Mouse (Mus musculus): ENCODE results near the gene Gpc6.

The Gpc6 gene

DNA sequence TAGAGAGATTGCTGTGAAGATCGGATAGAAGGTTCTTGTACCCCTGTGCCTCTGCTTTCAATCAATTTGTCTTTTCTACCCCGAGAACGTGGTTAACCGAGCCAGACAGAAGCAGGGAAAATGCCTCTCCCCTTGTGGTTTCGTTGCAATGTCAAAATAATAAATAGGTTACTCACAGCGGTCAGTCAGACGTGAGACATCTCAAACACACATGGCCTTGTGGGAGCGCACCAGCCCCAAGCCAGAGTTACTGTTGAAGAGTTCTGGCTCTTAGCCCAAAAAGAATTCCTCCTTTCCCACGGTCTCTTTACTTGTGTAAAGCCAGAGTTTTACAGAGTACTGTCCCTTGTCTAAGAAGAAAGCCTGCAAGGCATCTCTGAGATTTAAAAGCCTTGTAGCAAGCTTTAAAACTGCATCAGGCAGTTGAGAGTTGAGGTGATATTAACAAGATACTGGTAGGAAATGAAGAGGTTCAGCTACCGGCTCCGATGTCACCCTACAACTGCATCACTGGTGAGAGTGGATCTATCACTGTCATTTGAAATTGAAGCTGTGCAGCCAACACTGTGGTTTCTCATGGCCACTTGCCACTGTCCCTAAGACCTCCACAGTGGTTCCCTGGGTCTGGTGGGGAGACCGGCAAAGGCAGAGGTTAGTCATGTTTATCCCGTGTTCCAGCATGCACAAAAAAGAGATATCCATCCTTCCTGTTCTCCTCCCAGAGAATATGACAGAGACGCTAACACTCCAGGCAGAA lies 916.9 kb downstream of the Gpc6 start:
- no peak for DNase-seq (ENCODE audit: low read depth, low spot score)

DNA sequence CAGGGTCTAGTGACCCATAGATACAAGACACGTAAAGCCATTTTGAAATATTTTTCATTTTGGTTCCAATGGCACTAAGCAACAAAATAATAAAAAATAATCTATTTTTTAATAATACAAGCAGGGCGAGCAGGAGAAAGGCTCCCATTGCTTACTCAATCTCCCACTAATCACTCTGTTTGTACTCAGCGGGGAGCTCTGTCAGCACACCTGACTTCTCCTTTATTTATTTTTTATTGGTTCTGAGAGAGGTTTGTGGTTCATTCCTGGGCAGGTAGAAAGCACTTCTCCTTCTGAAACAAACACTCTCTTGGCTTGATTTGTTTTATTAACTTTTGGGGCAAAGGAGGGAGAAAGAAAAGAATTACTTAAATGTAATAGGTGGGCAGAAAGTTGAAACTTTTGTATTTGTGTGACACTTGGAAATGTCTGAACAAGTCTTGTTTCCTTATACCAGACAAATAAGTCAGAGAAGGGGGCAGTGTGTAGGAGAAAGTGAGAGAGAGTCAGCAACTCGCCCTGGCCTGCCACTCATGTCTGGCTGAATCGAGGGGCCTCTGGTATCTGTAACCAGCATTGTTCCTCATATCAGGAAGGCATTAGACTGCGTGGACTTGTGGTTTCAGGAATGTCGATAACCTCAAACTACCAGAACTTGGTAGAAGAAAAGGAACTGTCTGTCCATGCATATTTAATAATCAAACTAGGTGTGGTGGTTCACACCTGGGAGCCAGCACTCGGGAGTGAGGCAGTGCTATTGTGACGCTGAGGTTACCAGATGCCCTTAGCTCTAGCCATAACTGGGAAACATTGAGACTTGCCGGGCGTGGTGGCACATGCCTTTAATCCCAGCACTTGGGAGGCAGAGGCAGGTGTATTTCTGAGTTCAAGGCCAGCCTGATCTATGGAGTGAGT lies 924.7 kb downstream of the Gpc6 start:
- DNase-seq (ENCODE audit: low read depth, low spot score): no peak

DNA sequence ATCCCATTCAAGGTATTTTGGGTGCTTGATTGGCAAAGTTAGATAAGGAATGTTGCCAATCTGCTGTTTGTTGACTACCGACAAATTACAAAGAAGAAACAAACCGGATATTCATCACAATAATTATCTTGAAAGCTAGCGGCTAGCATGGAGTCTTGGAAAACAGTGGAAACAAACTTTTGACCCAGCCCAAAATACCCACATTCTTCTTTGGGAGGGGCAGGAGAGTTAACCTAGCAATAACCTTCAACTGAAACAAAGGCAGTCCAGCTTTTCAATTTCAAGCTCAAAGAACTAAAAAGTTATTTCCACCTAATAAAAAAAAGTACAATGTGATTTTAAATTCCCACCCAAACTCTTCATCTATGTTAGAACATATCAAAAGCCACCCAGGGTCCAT lies 927.2 kb downstream of the Gpc6 start:
- no peak for DNase-seq (ENCODE audit: low read depth, low spot score)

DNA sequence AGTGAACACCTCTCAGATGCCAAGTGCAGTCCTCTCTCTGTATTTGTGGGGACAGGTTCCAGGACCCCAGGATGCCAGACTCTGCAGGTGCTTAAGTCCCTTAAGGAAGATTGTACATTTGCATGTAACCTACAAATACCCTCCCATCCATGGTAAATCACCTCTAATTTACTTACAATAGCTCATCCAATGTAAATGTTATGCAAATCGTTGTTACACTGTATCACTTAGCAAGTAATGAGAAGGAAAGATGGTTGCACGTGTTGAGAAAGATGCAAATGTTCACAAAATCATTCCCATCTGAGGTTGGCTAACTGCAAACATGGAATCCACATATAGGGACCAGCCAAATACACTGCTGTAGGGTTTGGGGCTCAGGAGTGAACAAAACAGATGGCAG lies 927.7 kb downstream of the Gpc6 start:
- no peak for DNase-seq (ENCODE audit: low read depth, low spot score)

DNA sequence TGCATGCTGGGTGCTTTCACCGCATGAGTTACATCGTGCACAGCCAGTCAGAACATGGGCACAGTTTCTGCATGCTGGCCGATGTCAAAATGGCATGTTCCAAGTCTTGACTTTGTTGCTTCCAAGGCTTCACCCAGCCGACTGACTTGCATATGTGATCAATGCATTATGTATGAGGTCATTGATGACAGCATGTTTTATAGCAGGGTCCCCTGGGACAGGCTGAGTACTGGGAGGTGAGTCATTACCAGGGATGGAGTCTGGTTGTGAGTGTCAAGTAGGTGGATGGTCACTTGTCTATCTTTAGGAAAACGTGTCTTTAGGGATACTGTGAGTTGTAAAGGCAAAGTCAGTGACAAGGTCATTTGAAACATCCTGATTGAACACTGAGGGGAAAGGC lies 929.4 kb downstream of the Gpc6 start:
- DNase-seq (ENCODE audit: low read depth, low spot score): no peak

DNA sequence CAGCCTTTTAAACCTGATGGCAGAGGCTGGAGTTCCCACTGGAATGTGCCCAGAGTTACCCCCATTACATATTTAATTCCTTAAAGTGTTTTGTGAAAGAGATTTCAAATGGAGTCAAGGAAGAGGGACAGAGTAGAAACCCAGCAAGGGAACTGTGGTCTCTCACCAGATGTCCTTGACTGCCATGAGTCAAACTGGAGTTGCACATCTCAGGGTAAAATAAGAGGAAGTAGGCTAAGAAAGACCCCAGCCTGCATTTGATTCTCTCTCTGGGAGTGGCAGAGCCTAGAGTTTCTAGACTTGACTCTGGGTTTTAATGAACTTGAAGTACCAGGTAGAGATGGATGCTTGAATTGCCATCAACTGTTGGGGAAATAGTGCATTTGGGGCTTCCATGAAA lies 946.2 kb downstream of the Gpc6 start:
- DNase-seq (ENCODE audit: low read depth, low spot score): no peak

DNA sequence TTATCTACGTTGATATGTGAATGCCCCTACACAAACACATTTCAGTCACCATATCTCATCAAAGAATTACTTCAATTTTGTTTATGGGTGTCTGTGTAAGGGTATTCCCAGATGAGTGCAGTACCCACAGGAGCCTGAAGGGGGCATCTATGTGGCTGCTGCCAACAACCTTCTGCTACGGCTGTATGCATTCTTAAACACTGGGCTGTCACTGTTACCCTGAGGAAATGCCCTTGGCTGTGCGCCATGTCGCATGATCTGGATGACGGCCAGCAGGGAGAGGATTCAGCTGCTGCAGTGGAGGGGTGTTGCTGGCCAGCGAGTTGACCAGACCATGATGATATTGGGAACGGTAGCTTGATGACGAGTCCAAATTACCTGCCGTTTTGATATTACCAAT lies 954.2 kb downstream of the Gpc6 start:
- DNase-seq (ENCODE audit: low read depth, low spot score): no peak

DNA sequence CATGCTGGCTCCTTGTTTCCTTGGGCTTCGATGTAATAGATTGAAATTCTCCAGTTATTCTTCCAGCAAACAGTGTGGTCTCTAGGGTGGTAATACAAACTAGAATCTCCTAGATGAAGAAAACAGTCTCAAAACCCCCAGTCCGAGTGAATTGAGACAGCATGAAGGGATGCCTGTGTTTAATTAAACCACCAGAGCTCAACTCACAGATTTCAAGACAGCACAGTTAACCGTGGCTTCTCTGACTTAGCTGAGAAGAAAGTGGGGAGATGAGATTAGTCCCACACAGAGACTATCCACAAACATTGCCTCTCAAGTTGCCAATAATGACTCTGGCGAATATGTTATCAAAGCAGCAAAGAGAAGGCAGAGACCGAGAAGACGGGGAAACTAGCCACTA lies 956.0 kb downstream of the Gpc6 start:
- DNase-seq (ENCODE audit: low read depth, low spot score): no peak

DNA sequence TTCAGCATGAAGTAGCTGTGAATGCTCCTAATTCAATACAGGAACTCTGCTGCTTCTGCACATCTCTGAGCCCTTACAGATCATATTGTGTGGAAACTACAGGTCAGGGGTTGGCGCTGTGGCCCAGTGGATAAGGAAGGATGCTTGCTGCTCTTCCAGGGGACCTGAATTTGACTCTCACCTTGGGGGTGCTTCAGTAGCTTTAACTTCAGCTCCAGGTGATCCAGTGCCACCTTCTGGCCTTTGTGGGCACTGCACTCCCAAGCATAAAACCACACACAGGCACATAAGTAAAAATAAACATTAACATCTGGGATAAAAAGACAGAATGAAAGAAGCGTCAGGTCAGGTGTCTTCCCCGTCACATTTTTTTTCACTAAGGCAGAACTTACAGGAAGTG lies 957.1 kb downstream of the Gpc6 start:
- no peak for DNase-seq (ENCODE audit: low read depth, low spot score)

DNA sequence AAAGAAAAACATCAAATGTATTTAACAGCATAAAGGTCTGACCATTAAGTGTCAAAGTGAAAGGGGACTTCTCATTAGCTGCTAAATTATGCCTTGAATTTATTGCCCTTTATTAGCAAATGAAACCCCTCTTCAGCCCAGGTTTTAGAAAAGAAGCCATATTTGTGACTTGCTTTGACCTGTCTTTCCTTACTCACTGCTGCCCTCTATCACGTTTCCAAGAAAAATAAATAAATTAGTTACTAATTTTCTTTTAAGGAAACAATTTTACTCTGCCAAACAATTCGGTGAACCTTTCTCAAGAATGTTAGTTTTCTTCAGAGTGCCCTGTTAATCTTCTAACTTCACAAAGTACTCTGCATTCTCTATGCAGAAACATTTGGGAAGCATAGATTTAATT lies 964.5 kb downstream of the Gpc6 start:
- no peak for DNase-seq (ENCODE audit: low read depth, low spot score)

DNA sequence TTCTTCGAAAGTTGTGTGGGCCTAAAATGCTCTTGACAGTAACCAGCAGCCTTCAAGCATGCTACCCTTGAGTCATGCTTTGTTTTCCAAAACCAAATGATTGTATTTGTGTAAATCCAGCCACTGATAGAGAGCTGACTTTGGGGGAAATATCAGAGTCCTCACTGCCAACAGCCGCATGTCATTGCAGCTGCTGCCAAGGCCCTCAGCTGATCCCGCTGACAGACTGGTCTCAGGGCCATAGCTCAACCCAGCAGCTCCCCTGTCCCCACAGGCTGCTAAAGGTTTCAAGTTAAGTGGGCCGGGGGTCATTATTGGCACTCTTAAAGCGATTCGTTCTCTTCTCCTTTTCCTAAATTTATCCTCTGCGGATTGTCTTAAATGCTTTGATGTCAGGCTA lies 966.3 kb downstream of the Gpc6 start:
- DNase-seq (ENCODE audit: low read depth, low spot score): no peak

DNA sequence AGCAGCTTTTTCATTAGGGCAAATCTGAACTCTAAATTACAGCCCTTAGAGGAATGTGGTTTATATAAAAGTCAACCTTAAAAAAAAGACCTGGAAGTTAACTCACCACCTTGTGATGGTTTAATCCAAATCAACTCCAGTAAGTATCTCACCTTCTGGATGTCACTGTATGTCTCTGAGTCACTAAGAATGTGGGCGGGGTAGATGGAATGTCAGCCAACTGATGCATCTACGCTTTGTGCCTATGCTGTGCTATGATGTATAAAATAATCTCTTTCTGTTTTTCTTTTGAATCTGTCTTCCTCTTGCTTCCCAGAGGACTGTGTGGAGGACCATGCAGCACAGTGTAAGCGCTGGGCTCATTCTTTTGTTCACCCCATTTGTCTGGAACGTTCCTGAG lies 966.9 kb downstream of the Gpc6 start:
- no peak for DNase-seq (ENCODE audit: low read depth, low spot score)

DNA sequence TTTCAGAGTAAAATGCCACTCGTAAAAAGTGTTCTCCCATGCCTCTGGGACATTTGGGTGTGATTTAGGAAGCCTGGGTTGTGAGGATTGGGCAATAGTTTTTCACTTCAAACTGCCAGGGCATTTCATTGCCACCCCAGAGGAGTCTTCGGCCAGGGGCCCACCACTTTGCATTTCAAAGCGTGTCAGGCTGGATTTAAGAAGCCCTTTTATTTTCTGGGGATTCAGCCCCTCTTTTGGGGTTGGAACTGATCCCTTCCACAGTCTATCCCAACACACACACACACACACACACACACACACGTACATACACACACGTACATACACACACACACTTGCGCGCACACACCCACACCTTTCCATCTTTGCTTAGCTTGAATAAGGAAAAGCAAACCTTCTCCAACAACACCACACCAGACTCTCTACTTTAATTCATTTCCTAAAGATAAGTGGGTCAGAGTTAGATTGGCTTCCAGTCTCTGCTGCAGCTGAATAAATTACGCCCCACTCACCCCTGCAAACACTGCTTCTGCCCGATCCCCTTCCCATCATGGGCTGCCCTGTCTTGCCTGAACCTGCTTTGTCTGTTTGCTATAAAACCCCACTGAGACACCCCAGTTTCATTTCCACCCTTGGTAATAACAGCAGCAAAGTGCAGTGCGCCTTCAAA lies 969.9 kb downstream of the Gpc6 start:
- DNase-seq (ENCODE audit: low read depth, low spot score): peak; percentile 50

DNA sequence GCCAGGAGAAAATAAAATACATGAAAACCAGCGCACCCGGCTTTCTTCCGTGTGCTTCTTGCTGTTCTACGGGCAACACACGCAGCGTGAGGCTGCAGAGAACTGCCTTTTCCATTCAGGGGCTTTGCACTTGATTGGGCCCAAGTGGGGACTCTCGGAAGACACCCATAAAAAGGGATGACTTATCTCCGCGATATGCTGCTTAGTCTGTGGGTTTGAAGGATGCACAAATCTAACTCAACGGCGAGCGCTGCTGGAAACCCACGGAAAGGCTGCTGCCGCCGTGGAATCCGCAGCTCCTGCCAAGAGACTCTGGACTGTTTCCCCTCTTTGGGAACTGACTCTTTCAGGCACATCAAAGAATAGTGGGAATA lies 970.4 kb downstream of the Gpc6 start:
- peak; percentile 45 for DNase-seq (ENCODE audit: low read depth, low spot score)

DNA sequence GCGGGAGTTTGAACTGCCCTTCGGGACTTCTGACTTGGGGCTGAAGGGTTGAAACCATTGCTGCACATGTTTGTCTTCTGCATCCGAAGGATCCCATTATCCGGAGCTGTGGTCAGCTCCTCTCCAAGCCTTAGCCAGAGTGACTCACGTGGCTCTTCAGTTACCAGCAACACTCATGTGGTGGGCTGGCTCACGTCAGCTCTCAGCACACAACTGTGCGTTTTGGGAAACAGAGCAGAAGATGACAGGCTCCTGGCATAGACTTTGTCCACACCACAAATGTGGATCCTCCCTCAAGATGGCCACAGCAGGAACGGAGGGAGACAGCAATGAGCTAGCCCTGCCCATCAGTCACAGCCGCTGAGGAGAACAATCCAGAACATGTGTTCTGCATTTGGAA lies 979.2 kb downstream of the Gpc6 start:
- DNase-seq (ENCODE audit: low read depth, low spot score): no peak

DNA sequence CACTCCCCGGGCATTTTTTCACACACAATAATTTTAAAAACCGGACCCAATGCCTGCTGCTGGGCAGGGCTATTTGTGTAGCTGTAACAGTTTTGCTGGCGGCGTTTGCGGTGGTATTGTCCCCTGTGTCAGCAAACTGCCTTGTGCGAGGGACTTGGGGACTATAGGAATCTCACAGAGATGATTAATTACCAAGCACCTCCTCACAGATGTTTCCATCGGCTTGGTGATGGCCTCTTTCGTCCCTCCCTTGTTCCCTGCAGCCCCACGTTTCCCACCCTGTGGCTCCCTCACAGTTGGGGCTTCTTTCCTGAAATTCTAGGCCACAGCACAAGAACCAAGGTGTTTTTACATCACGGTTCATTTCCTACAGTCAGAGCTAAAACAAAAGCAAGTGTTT lies 980.6 kb downstream of the Gpc6 start:
- DNase-seq (ENCODE audit: low read depth, low spot score): no peak

DNA sequence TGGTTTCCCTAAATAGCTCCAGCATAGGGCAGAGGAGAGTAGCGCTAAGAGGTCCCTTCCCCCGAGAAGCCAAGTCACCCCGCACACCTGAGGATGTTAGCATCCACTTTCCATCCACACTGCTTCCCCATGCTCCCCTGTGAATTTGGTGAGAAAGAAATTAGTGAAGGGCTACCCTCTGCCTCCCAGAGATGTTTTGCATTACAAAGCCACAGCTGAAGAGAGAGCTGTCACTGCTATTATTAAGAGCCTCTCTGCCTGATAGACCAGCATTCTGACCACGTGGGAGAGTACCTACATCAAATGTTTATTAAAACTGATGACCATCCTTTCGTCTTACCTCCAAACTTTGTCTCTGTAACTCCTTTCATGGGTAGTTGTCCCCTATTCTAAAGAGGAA lies 981.2 kb downstream of the Gpc6 start:
- no peak for DNase-seq (ENCODE audit: low read depth, low spot score)

DNA sequence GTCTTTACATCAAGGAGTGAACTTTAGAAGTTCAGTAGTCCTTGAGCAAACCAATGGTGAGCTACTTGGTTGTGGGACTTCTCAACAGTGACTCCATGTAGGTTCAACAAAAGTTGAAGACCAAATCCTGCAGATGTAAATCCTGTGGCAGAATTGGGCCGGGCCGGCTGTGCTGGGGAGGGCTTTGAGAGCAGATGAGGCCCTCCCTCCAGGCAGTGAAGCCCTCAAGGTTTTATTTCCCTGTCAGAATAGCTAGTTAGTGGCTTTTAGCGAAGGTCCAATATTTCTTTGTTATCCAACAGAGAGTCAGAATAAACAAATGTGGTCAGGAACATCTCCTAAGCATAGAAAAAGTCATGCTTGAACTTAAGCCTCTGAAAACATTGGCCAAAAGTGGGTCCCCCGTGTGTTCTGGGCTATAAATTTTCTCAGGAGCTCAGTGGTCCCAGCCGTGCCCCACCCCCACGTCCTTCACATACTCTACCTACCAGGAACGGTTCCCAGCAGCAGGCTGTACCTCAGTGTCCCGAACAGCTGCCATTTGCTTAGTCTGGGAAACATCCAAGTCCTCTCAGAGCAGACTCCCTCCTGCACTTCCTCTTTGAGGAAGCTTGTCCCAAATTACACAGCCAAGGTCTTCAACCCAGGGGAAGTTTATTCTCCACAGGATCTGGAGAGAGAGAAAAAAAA lies 983.3 kb downstream of the Gpc6 start:
- no peak for DNase-seq (ENCODE audit: low read depth, low spot score)

DNA sequence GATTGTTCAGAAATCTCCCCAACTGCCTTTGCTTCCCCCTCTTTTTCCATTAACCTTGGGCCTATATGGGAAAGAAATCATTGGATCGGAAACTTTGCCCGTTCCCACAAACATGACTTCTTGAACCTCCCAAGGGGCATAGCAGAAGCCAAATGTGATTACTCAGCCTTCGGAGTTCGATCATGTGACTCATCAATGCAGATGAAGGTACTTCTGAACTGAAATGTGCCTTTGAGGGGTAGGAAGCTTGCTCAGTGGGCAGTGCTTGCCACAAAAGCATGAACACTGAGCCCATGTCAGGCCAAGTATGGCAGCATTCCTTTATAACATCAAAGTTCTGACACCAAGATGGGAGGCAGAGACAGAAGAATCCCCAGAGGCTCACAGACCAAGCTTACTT lies 983.9 kb downstream of the Gpc6 start:
- DNase-seq (ENCODE audit: low read depth, low spot score): no peak

DNA sequence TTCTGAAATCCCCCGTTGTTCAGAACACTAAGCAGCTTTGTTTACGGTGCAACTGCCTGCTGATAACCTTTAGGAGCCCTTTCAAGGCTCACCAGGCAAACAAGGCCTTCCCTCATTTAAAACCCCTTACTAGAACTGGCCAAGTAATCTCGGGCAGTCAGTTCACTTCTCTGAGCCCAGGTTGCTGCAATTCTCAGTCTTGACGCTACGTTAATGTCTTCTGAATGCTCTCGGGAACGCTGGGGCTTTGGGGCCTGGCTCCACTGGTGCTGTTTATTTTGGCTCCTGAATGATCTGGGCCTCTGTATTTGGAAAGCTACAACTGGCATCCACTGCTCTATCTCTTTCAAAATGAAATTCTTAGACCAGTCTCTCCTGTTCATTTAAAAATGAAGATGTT lies 985.2 kb downstream of the Gpc6 start:
- DNase-seq (ENCODE audit: low read depth, low spot score): no peak

DNA sequence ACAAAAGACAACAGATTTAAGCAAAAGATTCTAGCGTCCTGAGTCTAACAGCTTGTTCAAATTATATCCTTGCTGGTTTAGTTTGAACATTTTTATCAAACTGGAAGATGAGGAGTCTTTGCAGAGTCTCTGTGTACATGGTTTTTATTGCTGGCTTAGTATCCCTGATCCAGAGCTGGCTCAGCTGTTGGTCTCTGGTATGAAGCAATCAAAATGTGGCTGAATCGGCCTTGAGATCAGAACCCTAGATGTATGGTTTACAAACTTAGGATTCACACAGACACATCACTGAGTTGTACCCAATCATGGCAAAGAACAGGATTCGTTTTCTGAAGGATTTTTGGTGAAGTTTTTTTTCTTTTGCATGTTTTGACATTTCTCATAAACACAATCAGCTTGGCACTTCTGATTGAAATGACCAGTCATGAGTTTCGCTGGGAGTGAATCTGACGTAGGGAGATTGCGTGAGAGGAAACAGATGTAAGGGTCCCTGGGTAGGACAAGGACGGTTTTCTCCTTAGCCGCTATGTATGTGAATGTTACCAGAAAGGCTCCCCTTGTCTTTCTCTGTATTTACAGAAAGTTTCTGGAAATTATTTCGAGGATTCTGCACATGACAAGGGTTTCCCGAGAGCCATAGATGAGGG lies 987.6 kb downstream of the Gpc6 start:
- no peak for DNase-seq (ENCODE audit: low read depth, low spot score)

DNA sequence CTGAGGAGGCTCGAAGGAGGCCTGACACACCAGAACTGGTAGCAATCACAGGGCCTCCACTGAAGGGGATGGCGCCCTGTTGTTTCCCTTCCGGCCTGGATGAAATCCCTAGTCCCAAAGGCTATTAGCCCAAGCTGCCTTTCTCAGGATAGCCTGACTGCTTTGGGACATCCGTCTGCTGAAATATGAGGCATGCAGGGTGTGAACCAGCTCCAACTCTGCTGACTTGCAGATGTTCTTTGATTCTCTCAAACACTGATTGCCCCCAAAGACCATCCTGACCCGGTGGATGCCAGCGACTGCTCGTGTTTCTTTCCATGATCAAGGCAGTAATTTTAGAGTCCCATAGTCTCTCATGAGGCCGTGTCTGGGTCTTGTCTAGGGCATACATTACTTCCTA lies 991.5 kb downstream of the Gpc6 start:
- DNase-seq (ENCODE audit: low read depth, low spot score): no peak
